Mouse (Mus musculus) mouse embryonic stem cell (cell line): ENCODE data around the gene Fuca1.

Experiments used
- in situ Hi-C, 2 experiments: fragments of 300-500 bp; cut with MboI; formaldehyde crosslinking; loops; 1 replicate in 1 of 2; 3 replicates in 1 of 2; pipeline ENCODE4 v1.14.3; 2019 to 2020; ENCODE audit warnings: low sequenced_read_pairs in 2 of 2, low pct_unique_long_range_greater_than_20kb in 1 of 2, mixed read lengths in 1 of 2; ENCODE audit not compliant: unreplicated experiment in 1 of 2

Fuca1 gene

DNA sequence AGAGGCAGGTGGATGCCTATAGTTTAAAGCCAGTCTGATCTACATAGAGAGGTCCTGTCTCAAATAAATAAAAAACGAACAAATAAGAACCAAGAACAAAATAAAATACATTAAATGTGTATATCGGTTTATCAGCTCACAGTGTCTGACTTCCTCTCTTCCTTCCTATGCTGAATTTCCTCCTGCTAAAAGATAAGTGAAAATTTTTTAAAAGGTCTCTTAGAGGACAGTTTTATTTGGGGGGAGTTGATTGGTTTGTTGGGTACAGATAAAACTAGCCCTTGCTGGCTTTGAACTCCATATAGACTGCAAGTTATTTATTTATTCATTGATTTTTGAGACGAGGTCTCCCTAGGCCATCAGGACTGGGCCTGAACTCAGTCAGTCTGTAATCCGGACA is 7.1 kb upstream of the Fuca1 start:
- in situ Hi-C loops, result no loop called here

DNA sequence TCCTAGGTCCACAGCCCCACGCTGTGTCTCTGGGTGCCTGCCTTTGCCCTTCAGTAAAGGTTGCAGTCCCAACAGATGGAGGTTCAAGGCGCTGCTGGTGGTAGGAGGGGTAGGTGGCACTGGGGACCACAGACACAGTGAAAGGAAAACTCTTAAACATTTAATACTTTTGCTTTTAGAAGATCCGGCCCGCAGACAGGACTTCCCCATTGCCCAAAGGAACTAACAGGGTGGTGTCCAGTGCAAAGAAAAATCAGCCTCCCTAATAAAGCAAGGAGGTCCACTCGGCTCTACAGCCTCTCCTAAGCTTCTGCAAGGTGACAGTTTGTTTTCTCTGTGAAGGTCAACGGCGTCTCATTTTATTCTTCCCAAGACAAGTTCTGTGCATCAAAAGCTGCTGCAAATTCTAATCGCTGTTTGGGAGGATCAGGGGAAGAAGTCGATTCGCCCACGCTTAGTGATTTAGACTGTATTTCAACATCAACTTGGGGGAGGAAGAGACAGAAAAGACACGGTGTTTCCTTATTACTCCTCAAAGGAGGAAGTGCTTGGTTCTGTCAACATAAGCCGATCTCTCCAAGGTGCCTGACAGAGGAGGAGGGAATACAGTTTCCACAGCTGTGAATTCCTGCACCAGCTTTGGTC is 1.8 kb upstream of the Fuca1 start:
- in situ Hi-C loops, result no loop called here

DNA sequence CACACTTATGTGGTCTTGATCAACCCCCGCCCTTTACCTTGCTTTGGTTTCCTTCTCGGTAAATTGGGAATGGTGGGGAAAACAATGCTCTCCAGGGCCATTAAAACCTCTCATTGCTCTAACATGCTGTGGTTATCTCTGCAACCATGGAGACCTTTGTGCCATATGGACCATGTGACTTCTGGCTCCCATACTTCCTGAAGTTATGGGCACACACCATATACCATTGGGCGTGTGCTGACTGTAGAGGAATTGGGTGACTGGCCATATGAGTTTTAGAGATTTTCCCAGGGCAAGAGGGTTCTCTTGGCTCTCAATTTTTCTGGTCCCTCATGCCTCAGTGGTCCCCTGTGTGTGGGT is 1.3 kb upstream of the Fuca1 start:
- in situ Hi-C loops, result no loop called here

DNA sequence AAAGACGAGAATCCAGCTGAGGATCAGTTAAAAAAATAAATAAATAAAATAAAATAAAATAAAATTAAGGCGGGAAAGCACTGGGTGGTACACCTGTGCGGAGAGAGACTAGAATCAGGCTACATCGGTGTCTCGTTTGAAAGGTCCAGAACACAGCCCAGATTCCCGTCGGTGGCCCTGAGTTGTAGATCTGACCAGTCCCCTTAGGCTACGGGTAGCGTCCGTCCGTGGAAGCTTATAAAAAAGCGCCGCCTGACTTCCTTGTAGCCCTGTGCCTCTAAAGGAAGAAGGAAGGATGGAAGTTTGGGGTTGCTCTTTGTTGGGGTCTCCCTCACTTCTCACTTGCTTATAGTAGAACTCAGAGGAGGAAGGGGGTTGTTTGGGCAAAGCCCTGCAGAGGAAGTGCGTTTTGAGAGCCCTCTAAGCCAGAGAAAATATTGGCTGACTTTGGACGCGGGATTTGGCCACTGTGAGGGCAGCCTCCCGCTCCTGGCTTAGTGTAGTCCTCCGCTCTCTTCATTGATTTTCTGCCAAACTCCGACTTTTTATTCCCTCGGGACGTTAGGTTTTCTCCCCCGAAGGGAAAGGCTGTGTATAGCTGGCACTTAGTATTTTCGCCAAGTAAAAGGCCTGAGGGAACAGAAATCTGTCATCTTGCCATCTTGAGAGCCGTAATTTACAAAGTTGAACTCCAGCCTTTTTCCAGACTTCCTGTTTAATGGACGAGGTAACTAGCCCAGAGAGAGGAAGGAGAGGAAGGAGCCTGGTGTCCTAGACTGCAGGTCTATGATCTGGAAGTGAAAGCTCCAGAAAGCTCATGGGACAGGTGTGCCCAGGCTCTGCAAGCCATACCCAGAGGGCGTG is 954 bp downstream of the Fuca1 start:
- in situ Hi-C loops, result no loop called here

DNA sequence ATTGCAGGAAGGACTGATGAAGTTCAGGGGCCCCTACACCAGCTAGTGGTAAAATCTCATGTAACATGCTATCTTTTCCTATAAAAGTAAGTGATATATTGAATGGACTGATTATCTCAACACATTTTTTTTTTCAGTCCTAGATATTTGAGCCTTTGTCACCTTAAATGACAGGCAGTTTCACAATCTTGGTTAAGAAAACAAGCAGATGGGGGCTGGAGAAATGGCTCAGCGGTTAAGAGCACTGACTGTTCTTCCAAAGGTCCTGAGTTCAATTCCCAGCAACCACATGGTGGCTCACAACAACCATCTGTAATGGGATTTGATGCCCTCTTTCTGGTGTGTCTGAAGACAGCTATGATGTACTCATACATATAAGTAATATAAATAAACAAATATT is 1.7 kb downstream of the Fuca1 start:
- in situ Hi-C loops, result no loop called here

DNA sequence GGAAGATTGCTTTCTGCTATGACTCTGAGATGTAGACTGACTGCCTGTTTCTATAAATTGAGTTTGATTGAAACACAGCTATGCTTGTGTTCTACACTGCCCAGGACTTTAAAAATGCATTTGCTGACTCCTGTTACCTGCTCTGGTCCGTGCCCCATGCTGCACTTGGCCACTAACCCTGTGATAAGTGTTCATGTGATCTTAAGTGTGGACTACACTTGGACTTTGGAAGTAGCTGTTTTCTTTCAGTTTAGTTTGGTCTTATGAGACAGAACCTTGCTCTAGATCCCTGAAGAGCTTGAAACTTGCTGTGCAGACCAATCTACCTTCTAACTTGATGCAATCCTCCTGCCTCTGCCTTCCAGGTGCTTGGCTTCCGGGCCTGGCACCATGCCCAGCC is 3.9 kb downstream of the Fuca1 start:
- in situ Hi-C loops, result no loop called here

DNA sequence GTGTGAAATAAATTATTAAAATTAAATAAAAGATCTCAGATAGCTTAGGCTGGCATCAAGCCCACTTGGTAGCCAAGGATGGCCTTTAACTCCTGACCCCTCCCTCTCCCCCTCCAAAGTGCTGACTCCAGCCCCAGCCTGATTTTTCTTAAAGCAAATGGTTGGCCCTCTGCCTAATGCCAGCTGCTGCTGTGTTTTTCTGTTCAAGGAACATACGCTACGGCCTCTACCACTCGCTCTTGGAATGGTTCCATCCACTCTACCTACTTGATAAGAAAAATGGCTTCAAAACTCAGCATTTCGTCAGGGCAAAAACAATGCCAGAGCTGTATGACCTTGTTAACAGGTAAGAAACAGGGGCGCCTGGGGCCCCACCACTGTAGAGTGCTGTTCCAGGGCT is 4.8 kb downstream of the Fuca1 start:
- in situ Hi-C loops, result no loop called here

DNA sequence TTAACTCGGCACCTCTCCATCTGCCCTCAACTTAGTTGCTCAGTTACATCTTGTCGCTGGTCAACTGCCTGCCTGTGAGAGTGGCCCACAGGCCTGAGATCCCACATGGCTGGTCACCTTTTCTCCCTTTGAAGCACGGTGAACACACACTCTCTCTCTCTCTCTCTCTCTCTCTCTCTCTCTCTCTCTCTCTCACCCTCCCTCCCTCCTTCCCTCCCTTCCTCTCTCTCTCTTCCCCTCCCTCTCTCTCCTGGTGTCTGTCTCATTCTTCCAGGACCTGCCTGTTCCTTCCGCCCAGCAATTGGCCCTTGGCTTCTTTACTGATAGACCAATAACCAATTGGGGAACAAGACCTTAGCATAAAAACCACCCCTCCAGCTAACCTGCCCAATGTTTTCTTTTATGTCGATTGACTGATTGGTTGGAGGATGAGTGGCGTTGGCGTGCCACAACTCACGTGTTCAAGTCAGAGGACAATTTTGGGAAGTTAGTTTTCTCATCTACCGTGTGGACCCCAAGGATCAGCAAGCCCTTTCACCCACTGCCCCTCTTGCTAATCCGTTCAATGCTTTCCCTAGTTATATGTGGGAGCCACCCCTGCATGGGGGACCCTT is 5.8 kb downstream of the Fuca1 start:
- in situ Hi-C loops, result no loop called here

DNA sequence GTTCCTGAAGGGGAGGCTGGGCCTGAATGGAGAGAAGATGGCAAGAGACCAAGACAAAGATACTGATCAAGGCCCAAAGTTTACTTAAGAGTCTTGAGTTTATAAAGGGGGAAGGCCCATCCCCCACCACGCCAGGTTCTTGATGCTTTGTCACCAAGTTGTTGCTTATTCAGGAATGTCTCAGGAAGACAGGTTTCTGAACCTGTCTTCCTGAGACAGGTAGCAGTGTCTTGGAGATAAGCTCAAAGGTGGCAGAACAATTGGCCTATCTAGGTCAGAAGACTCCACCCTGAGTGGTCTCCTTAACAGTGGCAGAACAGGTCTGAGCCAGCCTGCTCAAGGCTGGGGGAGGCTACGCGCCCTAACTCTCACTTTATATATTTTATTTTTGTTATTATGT is 6.3 kb downstream of the Fuca1 start:
- in situ Hi-C loops, result no loop called here

DNA sequence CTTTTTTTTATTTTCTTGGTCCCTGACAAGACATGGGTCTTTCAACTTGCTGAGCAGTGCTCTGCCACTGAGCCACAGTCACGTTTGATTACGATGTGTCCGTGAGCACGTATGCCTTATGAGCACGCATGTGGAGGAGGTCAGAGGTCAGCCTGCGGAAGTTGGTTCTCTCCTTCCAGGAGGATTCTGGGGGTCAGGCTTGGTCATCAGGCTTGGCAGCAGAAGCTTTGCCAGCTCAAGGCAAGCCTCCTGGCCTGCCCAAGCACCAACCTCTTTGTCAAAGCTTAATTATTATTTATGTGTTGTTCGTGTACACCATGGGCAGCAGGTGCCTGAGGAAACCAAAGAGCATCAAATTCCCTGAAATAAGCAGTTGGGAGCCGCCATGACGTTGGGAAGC is 7.8 kb downstream of the Fuca1 start:
- in situ Hi-C loops, result no loop called here

DNA sequence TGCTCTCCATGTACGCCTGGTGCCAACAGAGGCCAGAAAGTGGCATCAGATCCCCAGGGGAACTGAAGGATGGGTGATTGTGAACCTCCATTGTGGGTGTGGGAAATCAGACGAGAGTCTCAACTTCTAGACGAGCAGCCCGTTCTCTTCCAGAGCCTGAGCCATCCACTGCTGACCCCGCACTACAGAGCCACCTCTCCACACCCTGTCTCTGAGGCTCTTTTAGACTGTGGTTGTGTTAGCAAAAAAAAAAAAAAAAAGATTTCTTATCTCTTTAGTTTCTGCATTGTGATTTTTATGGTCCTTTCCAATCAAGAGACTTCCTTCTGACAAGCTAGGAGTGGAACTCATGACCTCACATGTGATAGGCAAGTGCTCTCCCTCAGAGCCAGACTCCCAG is 8.9 kb downstream of the Fuca1 start:
- in situ Hi-C loops, result no loop called here

DNA sequence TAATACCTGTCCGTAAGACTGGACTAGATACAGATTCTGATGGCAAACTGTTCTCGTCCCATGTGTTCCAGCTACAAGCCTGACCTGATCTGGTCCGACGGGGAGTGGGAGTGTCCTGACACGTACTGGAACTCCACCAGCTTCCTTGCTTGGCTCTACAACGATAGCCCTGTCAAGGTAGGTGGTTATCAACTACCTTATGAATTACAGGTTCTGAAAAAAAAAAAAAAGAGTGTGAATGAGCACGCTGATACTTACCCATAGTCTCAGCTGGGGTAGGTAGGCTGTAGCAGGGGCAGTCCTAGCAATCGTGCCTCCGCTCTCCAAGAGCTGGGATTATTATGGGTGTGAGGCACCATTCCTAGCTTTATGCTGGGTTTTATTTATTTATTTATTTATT is 9.3 kb downstream of the Fuca1 start:
- in situ Hi-C loops, result no loop called here

DNA sequence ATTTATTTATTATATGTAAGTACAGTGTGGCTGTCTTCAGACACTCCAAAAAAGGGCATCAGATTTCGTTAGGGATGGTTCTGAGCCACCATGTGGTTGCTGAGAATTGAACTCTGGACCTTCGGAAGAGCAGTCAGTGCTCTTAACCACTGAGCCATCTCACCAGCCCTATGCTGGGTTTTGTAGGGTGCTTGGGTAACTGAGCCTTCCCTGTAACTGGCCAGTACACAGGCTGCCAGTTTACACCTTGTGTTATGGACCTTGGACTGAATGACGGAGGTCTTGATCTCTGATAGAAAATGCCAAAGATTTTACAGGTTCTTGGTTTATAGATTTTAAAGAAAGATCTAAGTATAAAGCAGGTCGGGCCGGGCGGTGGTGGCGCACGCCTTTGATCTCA is 9.7 kb downstream of the Fuca1 start:
- in situ Hi-C loops, result no loop called here

DNA sequence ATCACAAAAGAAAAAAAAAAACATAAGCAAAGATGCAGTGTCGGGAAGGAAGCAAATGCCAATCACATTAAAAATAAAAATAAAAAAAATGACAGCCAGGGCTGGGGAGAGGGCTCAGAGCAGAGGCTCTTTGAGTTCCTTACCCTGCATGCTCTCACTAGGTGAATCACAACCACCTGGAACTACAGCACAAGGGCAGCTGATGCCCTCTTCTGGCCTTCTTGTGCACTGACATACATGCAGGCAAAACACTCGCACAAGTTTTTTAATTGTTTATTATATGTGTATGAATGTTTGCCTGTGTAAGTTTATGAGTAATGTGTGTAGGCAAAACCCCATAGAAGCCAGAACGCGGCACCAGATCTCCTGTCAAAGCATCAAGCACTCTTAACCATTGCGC is 11.3 kb downstream of the Fuca1 start:
- in situ Hi-C loops, result no loop called here

DNA sequence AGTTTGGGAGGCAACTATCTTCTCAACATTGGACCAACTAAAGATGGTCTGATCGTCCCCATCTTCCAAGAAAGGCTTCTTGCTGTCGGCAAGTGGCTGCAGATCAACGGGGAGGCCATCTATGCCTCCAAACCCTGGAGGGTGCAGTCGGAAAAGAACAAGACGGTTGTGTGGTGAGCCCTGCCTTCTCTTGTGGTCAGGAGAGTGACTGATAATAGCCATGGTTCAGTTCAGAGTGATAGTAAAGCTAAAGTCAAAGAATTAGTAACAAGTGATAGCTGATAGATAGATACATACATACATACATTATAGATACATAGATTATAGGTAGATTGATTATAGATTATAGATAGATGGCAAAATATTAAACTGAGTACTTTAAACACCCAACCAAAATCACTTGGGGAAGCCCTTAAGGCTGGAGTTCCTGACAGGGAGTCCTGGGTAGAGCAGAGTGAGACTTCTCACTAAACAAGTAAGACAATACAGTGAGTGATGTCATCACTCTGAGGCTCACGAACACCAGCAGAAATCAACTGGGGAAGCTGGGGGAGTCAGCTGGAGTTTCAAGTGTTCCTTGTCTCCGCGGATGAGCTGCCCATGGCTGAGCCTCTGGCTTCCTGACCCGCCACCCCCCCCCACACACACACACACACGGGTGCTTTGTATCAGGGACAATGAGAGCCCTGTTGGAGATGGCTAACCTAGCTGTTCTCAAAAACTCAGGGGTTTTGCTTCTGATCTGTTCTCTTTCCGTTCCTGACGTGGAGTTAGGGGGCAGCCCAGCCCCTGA is 14.4 kb downstream of the Fuca1 start:
- in situ Hi-C loops, result no loop called here

DNA sequence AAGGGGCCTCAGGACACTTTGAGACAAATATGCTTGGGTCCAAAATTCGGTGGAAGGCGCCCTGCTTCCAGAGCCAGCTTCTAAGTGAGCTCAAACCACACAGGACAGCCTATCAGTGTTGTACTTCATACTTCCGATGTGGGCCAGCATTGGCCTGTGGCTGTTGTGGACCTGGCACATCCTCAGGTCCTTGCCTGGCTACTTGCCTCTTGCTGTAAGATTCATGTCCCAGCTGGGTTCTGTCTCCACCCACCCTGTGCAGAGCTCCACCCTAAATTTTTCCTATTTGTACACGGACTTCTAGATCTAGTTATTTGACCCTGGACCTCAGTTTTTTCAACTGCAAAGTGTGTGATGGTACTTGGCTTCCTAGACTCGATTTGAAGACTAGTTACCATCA is 15.0 kb downstream of the Fuca1 start:
- in situ Hi-C loops, result no loop called here

DNA sequence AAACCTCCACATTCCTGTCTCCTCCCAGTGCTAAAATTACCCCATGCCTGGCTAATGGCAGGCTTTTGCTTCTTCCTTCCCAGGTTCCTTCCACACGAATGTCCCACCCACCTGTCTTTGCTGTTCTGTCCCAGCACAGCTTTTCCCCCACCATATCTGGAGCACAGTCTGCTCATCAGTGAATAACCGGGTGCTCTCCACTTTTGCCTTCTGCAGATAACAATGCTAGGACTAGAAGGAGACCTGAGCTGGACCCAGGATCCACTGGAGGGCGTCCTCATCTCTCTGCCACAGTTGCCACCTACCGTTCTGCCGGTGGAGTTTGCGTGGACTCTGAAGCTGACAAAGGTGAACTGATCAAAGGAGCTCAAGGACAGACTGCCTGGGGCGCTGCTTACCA is 18.3 kb downstream of the Fuca1 start:
- in situ Hi-C loops, result no loop called here

DNA sequence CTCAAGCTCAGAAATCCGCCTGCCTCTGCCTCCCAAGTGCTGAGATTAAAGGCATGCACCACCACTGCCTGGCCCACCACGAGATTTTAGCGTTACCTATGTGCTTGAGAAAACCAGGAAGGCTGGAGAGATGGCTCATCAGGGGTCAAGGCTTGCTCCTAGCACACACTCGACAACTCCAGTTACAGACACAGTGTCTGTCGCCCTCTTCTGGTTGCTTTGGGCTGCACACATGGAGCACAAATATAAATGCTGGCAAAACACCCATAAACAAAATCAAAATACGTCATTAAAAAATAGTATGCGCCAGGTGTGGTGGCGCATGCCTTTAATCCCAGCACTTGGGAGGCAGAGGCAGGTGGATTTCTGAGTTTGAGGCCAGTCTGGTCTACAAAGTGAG is 20.5 kb downstream of the Fuca1 start:
- in situ Hi-C loops, result loop anchor here in 1 of 2 experiments (10.0 kb wide), 1 partner anchor 126 kb away; no protein-coding TSS in a partner anchor

DNA sequence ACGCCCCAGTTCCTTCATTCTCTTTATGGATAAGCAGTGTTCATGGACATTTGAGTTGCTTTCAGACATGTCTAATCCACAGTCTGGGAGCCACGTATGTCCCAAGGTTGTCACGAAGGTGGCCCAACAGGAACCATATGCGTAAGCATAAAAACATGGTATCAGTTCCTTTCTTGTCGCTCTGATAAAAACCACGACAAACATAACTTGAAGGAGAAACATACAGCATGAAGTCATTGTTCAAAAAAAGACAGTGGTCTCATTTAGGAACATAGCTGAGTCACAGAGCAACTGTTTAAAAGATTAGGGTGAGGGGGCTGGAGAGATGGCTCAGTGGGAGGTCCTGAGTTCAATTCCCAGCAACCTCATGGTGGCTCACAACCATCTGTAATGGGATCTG is 21.7 kb downstream of the Fuca1 start:
- in situ Hi-C loops, result loop anchor here in 1 of 2 experiments (10.0 kb wide), 1 partner anchor 127 kb away; no protein-coding TSS in a partner anchor
